In the genomic region with DNA sequence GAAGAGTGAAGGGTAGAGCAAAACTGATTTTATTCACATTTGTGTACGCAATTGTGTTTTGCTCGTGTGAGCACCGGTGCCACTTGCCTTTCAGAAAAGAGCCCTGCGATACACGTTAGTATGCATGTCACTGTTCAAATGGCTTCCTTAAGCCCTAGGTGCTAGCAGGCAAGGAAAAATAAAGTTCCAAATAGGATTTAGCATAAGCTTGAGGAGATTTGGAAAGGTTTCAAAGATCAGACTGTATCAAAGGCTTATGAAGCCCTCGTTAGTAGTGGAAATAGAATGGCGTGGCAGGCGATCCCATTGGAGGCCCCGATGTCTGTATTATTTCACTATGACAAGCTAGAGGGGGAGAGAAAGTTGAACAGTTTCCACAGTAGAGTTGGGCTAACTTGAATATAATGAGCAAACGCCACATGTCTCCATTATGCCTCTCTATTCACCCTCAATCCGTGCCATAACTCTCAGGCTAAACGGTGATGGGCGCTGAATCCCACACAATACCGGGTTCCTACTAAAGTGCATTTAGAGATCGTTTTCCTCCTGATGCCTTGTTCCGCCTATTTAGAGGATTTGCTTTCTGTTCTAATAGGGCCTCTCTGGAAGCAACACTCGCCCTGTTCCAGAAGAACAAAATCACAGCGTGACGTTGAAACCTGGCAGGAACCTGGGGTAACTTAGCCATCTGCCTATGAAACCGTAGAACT, we compare ENCODE assay signal across 8 mouse cellular contexts. TPM values are rescaled to one million over a fixed set of nuclear protein-coding genes. Genes with fewer than 3 reads are reported as not detected.
DNase-seq lines count a peak whose midpoint lies in the region; ATAC-seq and TF ChIP-seq lines count a peak whose summit lies in the region.

No protein-coding gene starts in this region.

- intact Hi-C loops in heart, postnatal 25 days (cut with DNase I): loop anchor here (10.0 kb wide), 1 partner anchor 143 kb away; no protein-coding TSS in a partner anchor

- H3K27ac ChIP-seq in heart, embryonic 11.5 days (ENCODE audit: low read depth, low read length): no peak overlapping the region
- H3K27ac ChIP-seq in cortical plate, adult 2 months (ENCODE audit: insufficient read depth, low read length): no peak overlapping the region
- peak overlapping the region; percentile 65 for H3K27ac ChIP-seq in hindbrain, embryonic 11.5 days (ENCODE audit: low read depth, low read length)
- H3K27ac ChIP-seq in midbrain, embryonic 13.5 days: peak overlapping the region; percentile 91

- 3% methylated on average over 20 of the region's 20 CpGs for WGBS in heart, embryonic 11.5 days (ENCODE audit: insufficient replicate concordance)
- 1% methylated on average over 20 of the region's 20 CpGs for WGBS in hindbrain, embryonic 11.5 days
- WGBS in midbrain, embryonic 13.5 days: 1% methylated on average over 20 of the region's 20 CpGs

- no peak for TF ChIP-seq POLR2A in cortical plate, adult 2 months (IDR thresholded peaks at IDR 0.05; ENCODE audit: extremely low read depth, insufficient read depth, low read length)

- H3K9me3 ChIP-seq in heart, embryonic 11.5 days (replicated peaks; ENCODE audit: control insufficient read depth, low read length): no peaks in the 10 kb centered on the region
- H3K9me3 ChIP-seq in hindbrain, embryonic 11.5 days (ENCODE audit: control insufficient read depth, low read length): no peaks in the 10 kb centered on the region
- no peaks in the 10 kb centered on the region for H3K9me3 ChIP-seq in midbrain, embryonic 13.5 days

- no peak overlapping the region for H3K9ac ChIP-seq in heart, embryonic 11.5 days (ENCODE audit: low read depth, low read length)
- peak overlapping the region; percentile 60 for H3K9ac ChIP-seq in hindbrain, embryonic 11.5 days (ENCODE audit: low read depth, low read length)
- H3K9ac ChIP-seq in midbrain, embryonic 13.5 days (replicated peaks): peak overlapping the region; percentile 68

- no peak for DNase-seq in heart, postnatal 25 days (ENCODE audit: low spot score)
- DNase-seq in hindbrain, embryonic 11.5 days (ENCODE audit: low spot score): peak; percentile 49
- no peak for DNase-seq in frontal cortex, postnatal 10 days (ENCODE audit: low spot score in 2 of 2)
- DNase-seq in urinary bladder, adult 18-20 months (ENCODE audit: low spot score in 2 of 2): no peak
- no peak for DNase-seq in right cerebral cortex, postnatal 10 days (ENCODE audit: low spot score in 2 of 2)

- peaks cover 85% of the 10 kb centered on the region for H3K27me3 ChIP-seq in heart, embryonic 11.5 days (ENCODE audit: control insufficient read depth, insufficient read depth, low read length)
- H3K27me3 ChIP-seq in hindbrain, embryonic 11.5 days (ENCODE audit: control insufficient read depth, insufficient read depth, low read length): peaks cover 31% of the 10 kb centered on the region
- peaks cover 43% of the 10 kb centered on the region for H3K27me3 ChIP-seq in midbrain, embryonic 13.5 days

- peak overlapping the region; percentile 44 for H3K4me3 ChIP-seq in heart, embryonic 11.5 days (ENCODE audit: low read depth, low read length)
- H3K4me3 ChIP-seq in cortical plate, adult 2 months (ENCODE audit: insufficient read depth, low read length): peak overlapping the region; percentile 49; the same call in 1 of the 2 replicates
- H3K4me3 ChIP-seq in hindbrain, embryonic 11.5 days (ENCODE audit: low read depth, low read length): peak overlapping the region; percentile 51
- peak overlapping the region; percentile 72 for H3K4me3 ChIP-seq in midbrain, embryonic 13.5 days (replicated peaks)

- no peaks in the 10 kb centered on the region for H3K36me3 ChIP-seq in heart, embryonic 11.5 days (ENCODE audit: control insufficient read depth, insufficient read depth, low read length)
- H3K36me3 ChIP-seq in hindbrain, embryonic 11.5 days (ENCODE audit: control insufficient read depth, insufficient read depth, low read length): no peaks in the 10 kb centered on the region
- no peaks in the 10 kb centered on the region for H3K36me3 ChIP-seq in midbrain, embryonic 13.5 days

- TF ChIP-seq CTCF in cortical plate, adult 2 months (IDR thresholded peaks at IDR 0.05; ENCODE audit: extremely low read depth, insufficient read depth, low read length): no peak

- ATAC-seq in heart, embryonic 11.5 days (replicated peaks; ENCODE audit: insufficient number of reproducible peaks, low FRiP score, low TSS enrichment): no peak
- no peak for ATAC-seq in hindbrain, embryonic 11.5 days (ENCODE audit: low FRiP score)
- peak; percentile 26 for ATAC-seq in midbrain, embryonic 13.5 days

- peak overlapping the region; percentile 73 for H3K4me2 ChIP-seq in heart, embryonic 11.5 days
- H3K4me2 ChIP-seq in hindbrain, embryonic 11.5 days (replicated peaks; ENCODE audit: low read depth, low read length): peak overlapping the region; percentile 79
- peak overlapping the region; percentile 87 for H3K4me2 ChIP-seq in midbrain, embryonic 13.5 days (replicated peaks)

- H3K4me1 ChIP-seq in heart, embryonic 11.5 days (ENCODE audit: control insufficient read depth, insufficient read depth, low read length): peaks cover 21% of the 10 kb centered on the region
- H3K4me1 ChIP-seq in cortical plate, adult 2 months (ENCODE audit: control insufficient read depth, insufficient read depth, low read length): no peaks in the 10 kb centered on the region
- H3K4me1 ChIP-seq in hindbrain, embryonic 11.5 days (replicated peaks; ENCODE audit: control insufficient read depth, insufficient read depth, low read length): peaks cover 21% of the 10 kb centered on the region
- peaks cover 69% of the 10 kb centered on the region for H3K4me1 ChIP-seq in midbrain, embryonic 13.5 days (replicated peaks)

RNA-seq across cellular contexts. Expression of a gene that starts 0.8 kb away (rescaled TPM):
- polyA plus RNA-seq in heart, embryonic 11.5 days (2014; fragmentation: Nextera tagmentation; extraction: Ambion mirVana): 0.04 and 0.11 TPM in 2 replicates
- not detected for total RNA-seq in heart, postnatal 25 days (2021)
- polyA plus RNA-seq in cortical plate, adult 2 months (2012; rRNA removed): 25.3 and 26.5 TPM in 2 replicates
- polyA plus RNA-seq in hindbrain, embryonic 11.5 days (2014; fragmentation: Nextera tagmentation; extraction: Ambion mirVana): 14.5 and 15.4 TPM in 2 replicates
- polyA plus RNA-seq in midbrain, embryonic 13.5 days (2015; fragmentation: Nextera tagmentation; extraction: Ambion mirVana): 39.3 and 52.7 TPM in 2 replicates

Comparison
In these comparisons a context has a peak if more than half of its experiments do, and no peak if none do; other contexts are left out.
1. H3K27ac ChIP-seq: peak in hindbrain, embryonic 11.5 days (single experiment) and midbrain, embryonic 13.5 days (single experiment); none in heart, embryonic 11.5 days (single experiment) and cortical plate, adult 2 months (single experiment).
2. RNA of a gene that starts 0.8 kb away (polyA plus RNA-seq): 39.3 to 52.7 TPM in midbrain, embryonic 13.5 days, 25.3 to 26.5 TPM in cortical plate, adult 2 months and 14.5 to 15.4 TPM in hindbrain, embryonic 11.5 days; 0.04 to 0.11 TPM in heart, embryonic 11.5 days; every median in the first group is over 10 times any median in the second.
3. Peak in every context shown above with its lines, with median percentiles within 50 percentile points of each other: H3K4me2 ChIP-seq and H3K4me3 ChIP-seq.